Mouse (Mus musculus) cerebellum, adult 2 months (tissue): ENCODE results near the gene Slc2a9.

Experiments used
- CTCF ChIP-seq: fragments of 200-500 bp; IDR thresholded peaks from 2 replicates; pipeline ENCODE4 v1.5.1; 2011; ENCODE audit warnings: low read depth, mild to moderate bottlenecking, control low read depth, low read length, moderate library complexity, borderline replicate concordance; ENCODE audit not compliant: insufficient read depth
- POLR2A ChIP-seq: fragments of 200-500 bp; IDR thresholded peaks from 2 replicates; pipeline ENCODE4 v1.6.1; 2011; ENCODE audit warnings: low read length, control low read depth, borderline replicate concordance; ENCODE audit not compliant: insufficient read depth

GRCm38 (mm10) chr5:38427757-38428156 lies 75.2 kb downstream of the Slc2a9 start:
- TF ChIP-seq POLR2A: no peak
- no peak for TF ChIP-seq CTCF
